Comparison of ENCODE assay signal across 24 mouse cellular contexts in the genomic region with DNA sequence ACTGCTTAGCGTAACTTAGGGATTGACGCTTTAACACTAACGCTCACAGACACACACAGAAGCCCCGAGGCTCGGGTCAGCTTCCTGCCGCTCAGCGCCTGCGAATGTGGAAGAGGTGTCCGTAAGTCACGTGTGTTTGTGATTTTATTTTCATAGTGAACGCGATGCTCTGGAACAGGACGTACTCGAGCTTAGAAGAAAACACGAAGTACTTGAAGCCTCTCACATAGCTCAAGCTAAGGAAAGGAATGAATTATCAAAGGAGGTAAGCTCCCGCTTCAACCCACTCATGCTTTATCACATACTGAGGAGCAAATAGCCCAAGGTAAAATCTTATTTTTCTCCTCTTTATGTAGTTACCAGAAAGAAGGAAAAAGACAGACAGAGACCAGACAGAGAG. TPM values are rescaled to one million over a fixed set of nuclear protein-coding genes. Genes with fewer than 3 reads are reported as not detected.
DNase-seq lines count a peak whose midpoint lies in the region; ATAC-seq and TF ChIP-seq lines count a peak whose summit lies in the region.
"Had no signal": no experiment of that assay in that cellular context is flagged by ENCODE, and none has a peak within 500 bp of the region (broad histone marks: within the 10 kb centered on the region; RNA-seq: fewer than 3 reads in every experiment).

No protein-coding gene starts in this region.

- no peak for TF ChIP-seq CTCF in lung, postnatal 0 days (IDR thresholded peaks at IDR 0.05)
- no peak for TF ChIP-seq CTCF in lung, adult 2 months (IDR thresholded peaks at IDR 0.05; ENCODE audit: insufficient read depth, low read length)

- H3K27me3 ChIP-seq in lung, postnatal 0 days (replicated peaks; ENCODE audit: insufficient read depth, low read length) = no peaks in the 10 kb centered on the region
- H3K27me3 ChIP-seq: CH12.LX; embryonic facial prominence, embryonic 12.5 days; forebrain, embryonic 13.5 days; forebrain, embryonic 15.5 days; Patski had no signal

- H3K4me1 ChIP-seq in lung, postnatal 0 days (ENCODE audit: insufficient read depth, low read depth, low read length) = no peaks in the 10 kb centered on the region
- H3K4me1 ChIP-seq in lung, adult 2 months (ENCODE audit: control insufficient read depth, insufficient read depth, low read length) = no peaks in the 10 kb centered on the region
- H3K4me1 ChIP-seq: embryonic facial prominence, embryonic 10.5 days; embryonic facial prominence, embryonic 12.5 days; forebrain, embryonic 13.5 days; forebrain, embryonic 15.5 days had no signal

- no peak for TF ChIP-seq POLR2A in lung, adult 2 months (IDR thresholded peaks at IDR 0.05; ENCODE audit: borderline replicate concordance, extremely low read depth, low read depth, low read length)

- H3K4me2 ChIP-seq in lung, postnatal 0 days (replicated peaks; ENCODE audit: low read depth, low read length) = no peak overlapping the region
- H3K4me2 ChIP-seq: embryonic facial prominence, embryonic 12.5 days; forebrain, embryonic 13.5 days; forebrain, embryonic 15.5 days had no signal

- DNase-seq in heart, adult 11 months = peak; percentile 44
- DNase-seq in heart, postnatal 4 days = no peak
- no peak for DNase-seq in lung, postnatal 0 days (ENCODE audit: low spot score)
- no peak for DNase-seq in lung, adult 2 months
- peak; percentile 20 for DNase-seq in lung, postnatal 36 days
- DNase-seq in lung, postnatal 14 days = no peak
- DNase-seq: adrenal gland, adult 8-10 months; adrenal gland, postnatal 14 days; adrenal gland, postnatal 36 days; B cell, adult 2 months; cerebellum, adult 11-12 months; cerebellum, adult 2 months; cerebellum, adult 9-10 months; cerebellum, postnatal 10 days; cerebellum, postnatal 25 days had no signal

- H3K9me3 ChIP-seq in lung, postnatal 0 days (ENCODE audit: low read length) = no peaks in the 10 kb centered on the region
- H3K9me3 ChIP-seq: embryonic facial prominence, embryonic 10.5 days; embryonic facial prominence, embryonic 12.5 days; forebrain, embryonic 13.5 days; forebrain, embryonic 15.5 days; G1E had no signal

- TF ChIP-seq EP300 in lung, postnatal 0 days (IDR thresholded peaks at IDR 0.05) = peak; percentile 80

- H3K9ac ChIP-seq in lung, postnatal 0 days (replicated peaks; ENCODE audit: low read depth) = no peak overlapping the region
- H3K9ac ChIP-seq: embryonic facial prominence, embryonic 12.5 days; forebrain, embryonic 13.5 days; forebrain, embryonic 15.5 days had no signal

- peak; percentile 52; the same call in 1 of the 2 replicates for ATAC-seq in lung, postnatal 0 days
- ATAC-seq: activated CD4-positive, CD25-positive, alpha-beta regulatory T cell, adult 4 months; CD4-positive, CD25-positive, alpha-beta regulatory T cell, adult 4 months; forebrain, embryonic 13.5 days; forebrain, embryonic 15.5 days; Patski had no signal

- H3K4me3 ChIP-seq in lung, postnatal 0 days (ENCODE audit: low read depth, low read length) = no peak overlapping the region
- no peak overlapping the region for H3K4me3 ChIP-seq in lung, adult 2 months (replicated peaks; ENCODE audit: extremely low read depth, low read depth, low read length)
- H3K4me3 ChIP-seq: embryonic facial prominence, embryonic 10.5 days; embryonic facial prominence, embryonic 12.5 days; forebrain, embryonic 13.5 days; forebrain, embryonic 15.5 days had no signal

- 85% methylated on average over 16 of the region's 16 CpGs for WGBS in lung, postnatal 0 days
- 85% methylated on average over 16 of the region's 16 CpGs for WGBS in lung, adult 2 months

- H3K36me3 ChIP-seq in lung, postnatal 0 days (ENCODE audit: insufficient read depth, low read length) = no peaks in the 10 kb centered on the region

- H3K27ac ChIP-seq in lung, postnatal 0 days (ENCODE audit: low read length) = no peak overlapping the region
- H3K27ac ChIP-seq: embryonic facial prominence, embryonic 10.5 days; embryonic facial prominence, embryonic 12.5 days; forebrain, embryonic 13.5 days; forebrain, embryonic 15.5 days had no signal

RNA-seq across cellular contexts. Expression of gene Dis3, which starts 36.7 kb away (rescaled TPM):
- 10 to 100 TPM; 25.9 to 27.4 TPM for total RNA-seq in heart, postnatal 4 days (2021)
- 8.2 and 9.3 TPM in 2 replicates for polyA plus RNA-seq in lung, postnatal 0 days (2015; fragmentation: Nextera tagmentation; extraction: Ambion mirVana)
- polyA plus RNA-seq in lung, adult 2 months (2012; rRNA removed) = 4.1 and 4.4 TPM in 2 replicates

RNA-seq across cellular contexts. Expression of gene Pibf1, which starts 37.1 kb away (rescaled TPM):
- total RNA-seq in heart, postnatal 4 days (2021) = 1 to 10 TPM; 8.5 to 9.3 TPM
- 11.2 and 11.6 TPM in 2 replicates for polyA plus RNA-seq in lung, postnatal 0 days (2015; fragmentation: Nextera tagmentation; extraction: Ambion mirVana)
- 1.9 and 2.7 TPM in 2 replicates for polyA plus RNA-seq in lung, adult 2 months (2012; rRNA removed)

Comparison
In these comparisons a context has a peak if more than half of its experiments do, and no peak if none do; other contexts are left out.
1. DNase-seq: peak in heart, adult 11 months (single experiment) and lung, postnatal 36 days (single experiment); none in heart, postnatal 4 days (single experiment), lung, postnatal 0 days (single experiment), lung, adult 2 months (single experiment) and lung, postnatal 14 days (single experiment).